Mouse (Mus musculus) gastrocnemius, postnatal 36 days (tissue): Measurements from ENCODE around the gene Metap1. TPM values are rescaled to one million over a fixed set of nuclear protein-coding genes. Genes with fewer than 3 reads are reported as not detected.

Source experiments
- DNase-seq, 2 experiments: peaks; one replicate each; pipeline ENCODE4 v3.0.0; 2022
- intact Hi-C: fragments of 180-260 bp; cut with DNase I; formaldehyde crosslinking; loops from one replicate; pipeline ENCODE4 v1.15.1; 2025
- long read RNA-seq, 2 experiments: library from polyadenylated mRNA; stranded (forward); transcript quantifications; one replicate each; pipeline ENCODE4 v2.0.0; 2021
- total RNA-seq, 2 experiments: library from RNA; stranded (reverse); gene quantifications; 2 replicates each; pipeline ENCODE4 v1.2.3; 2021

The Metap1 gene
- total RNA-seq: 10 to 100 TPM; 43.6 to 44.5 TPM
- long read RNA-seq, experiment 1, transcript Metap1-201 (11 exons, 2,686 nt): major isoform, 29 of 85 reads
- long read RNA-seq, experiment 1, partial matches to known transcripts: 7 of 85 reads
- long read RNA-seq, experiment 1, other reads (novel, unspliced or antisense): 49 of 85 reads
- long read RNA-seq, experiment 2, transcript Metap1-201 (11 exons, 2,686 nt): major isoform, 38 of 104 reads
- long read RNA-seq, experiment 2, partial matches to known transcripts: 5 of 104 reads
- long read RNA-seq, experiment 2, other reads (novel, unspliced or antisense): 61 of 104 reads

GRCm38 (mm10) chr3:138489327-138490033 lies at the start of gene Metap1:
TSS of gene Metap1 (minus strand) at chr3:138489515.
- DNase-seq: peak; percentile 93 to 97
- intact Hi-C loops: loop anchor here (5.0 kb wide), 1 partner anchor 47 kb away; the partner anchor contains the start of gene Adh5

- DNase-seq: no peak
- intact Hi-C loops: no loop called here
Measured at GRCm38 (mm10) chr3:138536031-138536430, 46.7 kb upstream of the Metap1 start.

- intact Hi-C loops: no loop called here
- DNase-seq: no peak
Measured at GRCm38 (mm10) chr3:138532764-138533163, 43.4 kb upstream of the Metap1 start.

- intact Hi-C loops: no loop called here
- no peak for DNase-seq
Measured at GRCm38 (mm10) chr3:138531479-138532181, 42.3 kb upstream of the Metap1 start.

- DNase-seq: no peak
Measured at GRCm38 (mm10) chr3:138530578-138531478, 41.5 kb upstream of the Metap1 start.

GRCm38 (mm10) chr3:138528265-138528664 lies 39.0 kb upstream of the Metap1 start:
- DNase-seq: no peak

More at GRCm38 (mm10) chr3:138530578-138531478, 41.5 kb upstream of the Metap1 start:
- intact Hi-C loops: no loop called here

GRCm38 (mm10) chr3:138527667-138528231 lies 38.4 kb upstream of the Metap1 start:
- DNase-seq: peak; percentile 47 to 58
- intact Hi-C loops: no loop called here

More at GRCm38 (mm10) chr3:138528265-138528664, 39.0 kb upstream of the Metap1 start:
- intact Hi-C loops: no loop called here

GRCm38 (mm10) chr3:138526916-138527666 lies 37.8 kb upstream of the Metap1 start:
- peak; percentile 87 to 97 for DNase-seq
- intact Hi-C loops: no loop called here

- peak; percentile 61 to 62 for DNase-seq
- intact Hi-C loops: no loop called here
Measured at GRCm38 (mm10) chr3:138526073-138526915, 37.0 kb upstream of the Metap1 start, which contains the start of gene Eif4e. TSS of gene Eif4e (plus strand) at chr3:138526179.

- DNase-seq: no peak
- intact Hi-C loops: no loop called here
Measured at GRCm38 (mm10) chr3:138525494-138525893, 36.2 kb upstream of the Metap1 start.

GRCm38 (mm10) chr3:138523956-138524355 lies 34.6 kb upstream of the Metap1 start:
- intact Hi-C loops: no loop called here

GRCm38 (mm10) chr3:138519218-138519617 lies 29.9 kb upstream of the Metap1 start:
- no peak for DNase-seq
- intact Hi-C loops: no loop called here

More at GRCm38 (mm10) chr3:138523956-138524355, 34.6 kb upstream of the Metap1 start:
- no peak for DNase-seq

- intact Hi-C loops: no loop called here
- DNase-seq: no peak
Measured at GRCm38 (mm10) chr3:138517881-138518280, 28.6 kb upstream of the Metap1 start.

GRCm38 (mm10) chr3:138515656-138516370 lies 26.5 kb upstream of the Metap1 start:
- no peak for DNase-seq
- intact Hi-C loops: no loop called here

GRCm38 (mm10) chr3:138514749-138515148 lies 25.4 kb upstream of the Metap1 start:
- no peak for DNase-seq
- intact Hi-C loops: no loop called here

- DNase-seq: no peak
- intact Hi-C loops: no loop called here
Measured at GRCm38 (mm10) chr3:138513243-138513642, 23.9 kb upstream of the Metap1 start.

GRCm38 (mm10) chr3:138510471-138510870 lies 21.2 kb upstream of the Metap1 start:
- no peak for DNase-seq
- intact Hi-C loops: no loop called here
